Mouse (Mus musculus) bone marrow, adult 2 months (tissue): ENCODE data around the gene A030005K14Rik. TPM values are rescaled to one million over a fixed set of nuclear protein-coding genes. Genes with fewer than 3 reads are reported as not detected.

Source experiments
- H3K27ac ChIP-seq: fragments of 200-500 bp; 2 replicates; pipeline ENCODE4 v1.5.1; 2012; ENCODE audit warnings: low read depth, mild to moderate bottlenecking, control low read depth, inconsistent platforms, low read length; ENCODE audit not compliant: control insufficient read depth, poor library complexity, insufficient read depth
- H3K4me1 ChIP-seq: fragments of 200-500 bp; 2 replicates; pipeline ENCODE4 v1.6.1; 2011; ENCODE audit warnings: low read length; ENCODE audit not compliant: control insufficient read depth, insufficient read depth
- H3K4me3 ChIP-seq: fragments of 200-500 bp; replicated peaks from 2 replicates; pipeline ENCODE3; 2011; ENCODE audit warnings: mild to moderate bottlenecking, low read depth, low read length, control low read depth; ENCODE audit not compliant: control insufficient read depth
- CTCF ChIP-seq: fragments of 200-500 bp; IDR thresholded peaks from 2 replicates; pipeline ENCODE4 v1.5.1; 2011; ENCODE audit warnings: low read length, control low read depth; ENCODE audit not compliant: control insufficient read depth, insufficient read depth
- POLR2A ChIP-seq: fragments of 200-500 bp; IDR thresholded peaks from 2 replicates; pipeline ENCODE4 v1.6.1; 2011; ENCODE audit warnings: low read depth, mild to moderate bottlenecking, control low read depth, low read length, borderline replicate concordance; ENCODE audit not compliant: control insufficient read depth
- WGBS: fragments of 180-500 bp; shearing (Covaris S2); methylation state at CpG from one replicate; pipeline ENCODE4 v1.1.7; 2018; 5-methylcytosine and 5-hydroxymethylcytosine counted together
- polyA plus RNA-seq: library from polyadenylated mRNA; stranded (reverse); fragments of >200 nt; gene quantifications from 2 replicates; pipeline ENCODE4 v1.2.4, GENCODE M21; 2011; ENCODE audit warnings: low replicate concordance; ENCODE audit not compliant: missing spikeins, insufficient read depth, insufficient read length

A030005K14Rik gene
- polyA plus RNA-seq, 1 experiment, result not detected

DNA sequence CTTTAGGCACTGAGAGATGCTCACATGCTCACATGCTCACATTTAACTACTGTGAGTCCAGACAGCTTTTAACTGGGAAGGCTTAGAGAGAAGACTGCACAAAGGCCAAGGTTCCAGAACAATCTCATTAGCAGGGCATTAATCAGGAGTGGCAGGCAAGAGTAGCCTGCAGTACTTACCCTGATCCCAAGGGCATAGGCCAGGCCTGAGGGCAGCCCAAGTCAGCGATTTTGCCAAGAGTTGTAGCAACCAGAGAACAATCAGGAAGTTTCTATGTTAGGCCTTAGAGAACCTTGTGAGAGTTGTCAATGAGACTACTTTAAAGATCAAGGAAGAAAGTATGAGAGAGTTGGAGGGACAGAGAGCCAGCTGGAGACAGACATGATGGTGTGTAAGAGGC lies 697 bp downstream of the A030005K14Rik start:
- TF ChIP-seq CTCF (no peak), POLR2A (no peak)
- 76% methylated on average over 1 of the region's 1 CpGs for WGBS
- H3K4me3 ChIP-seq, result no peak overlapping the region
- no peaks in the 10 kb centered on the region for H3K4me1 ChIP-seq
- H3K27ac ChIP-seq, result no peak overlapping the region

DNA sequence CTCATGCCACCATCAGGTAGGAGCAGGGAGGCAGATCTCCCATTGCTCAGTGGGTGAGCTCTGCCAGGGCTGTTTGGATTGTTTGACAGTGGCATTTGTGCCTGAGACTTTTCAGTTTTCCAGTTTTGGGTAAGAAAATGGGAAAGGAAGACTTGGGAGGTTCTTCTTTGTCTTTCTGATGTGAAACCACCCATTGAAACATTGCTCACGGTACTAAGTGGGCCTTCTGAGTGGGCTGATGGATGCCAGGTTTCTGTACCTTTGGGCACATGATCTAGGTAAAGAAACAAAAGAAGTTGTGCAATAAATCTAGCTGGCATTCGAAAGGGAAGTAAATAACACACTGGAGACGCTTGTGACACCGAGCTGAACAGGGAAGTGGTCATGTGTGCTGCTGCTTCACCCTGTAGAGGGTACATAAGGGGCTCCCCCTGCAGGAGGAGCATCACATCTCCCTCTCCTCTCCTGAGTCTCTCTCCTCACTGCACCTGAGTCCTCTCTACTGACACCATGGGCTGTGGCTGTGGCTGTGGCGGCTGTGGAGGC lies 14.2 kb downstream of the A030005K14Rik start, which contains the start of gene Gm47969:
Gene Gm47969 (plus strand): TSS at position 51 of the 546 bp plus-strand sequence.
- H3K4me1 ChIP-seq, result no peaks in the 10 kb centered on the region
- no peak for TF ChIP-seq CTCF
- TF ChIP-seq POLR2A, result no peak
- no peak within 1 kb of the TSS for H3K27ac ChIP-seq
- H3K4me3 ChIP-seq, result no peak within 1 kb of the TSS
- 24% methylated on average over 5 of the region's 5 CpGs for WGBS

DNA sequence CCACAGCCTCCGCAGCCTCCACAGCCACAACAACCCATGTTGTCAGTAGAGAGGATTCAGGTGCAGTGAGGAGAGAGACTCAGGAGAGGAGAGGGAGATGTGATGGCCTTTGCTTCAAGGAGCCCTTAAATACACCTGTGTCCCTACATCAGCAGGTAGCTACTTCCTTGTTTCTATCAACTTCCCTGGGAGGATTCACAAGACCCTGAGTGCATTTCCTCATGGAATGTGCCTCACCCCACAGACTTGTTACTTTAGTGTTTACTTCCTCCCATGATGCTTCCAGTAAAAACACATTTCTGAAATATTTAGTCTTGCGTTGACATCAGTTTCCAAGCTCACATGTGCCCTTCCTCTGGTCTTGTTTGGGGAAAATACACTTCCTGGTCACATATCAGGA lies 16.8 kb downstream of the A030005K14Rik start, which contains the start of gene Krtap28-10:
Gene Krtap28-10 (minus strand): TSS at position 101 of the 400 bp plus-strand sequence.
- H3K4me3 ChIP-seq, result no peak within 1 kb of the TSS
- H3K4me1 ChIP-seq, result no peaks in the 10 kb centered on the region
- TF ChIP-seq CTCF (no peak), POLR2A (no peak)
- H3K27ac ChIP-seq, result no peak within 1 kb of the TSS
- 82% methylated on average over 2 of the region's 2 CpGs for WGBS

DNA sequence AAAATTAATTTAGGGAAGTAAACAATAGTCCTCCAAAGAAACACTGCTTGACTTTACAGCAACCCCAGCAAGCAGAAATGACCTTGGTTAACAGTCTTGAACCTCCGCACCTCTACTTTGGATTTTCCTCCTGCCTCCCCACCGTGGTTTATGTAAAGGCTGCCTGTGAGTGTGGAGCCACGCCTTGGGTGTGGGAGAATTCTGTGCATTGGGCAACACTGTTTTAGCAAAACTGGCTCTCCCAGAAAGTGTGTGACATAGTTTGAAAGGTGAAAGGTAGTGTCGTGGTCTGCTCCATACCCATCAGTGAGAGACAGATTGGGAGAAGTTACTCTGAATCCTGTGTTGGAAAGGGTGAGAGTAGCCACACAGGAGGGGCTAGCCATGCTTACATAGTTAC lies 20.1 kb downstream of the A030005K14Rik start:
- Histone ChIP-seq H3K27ac (no peak overlapping the region), H3K4me1 (no peaks in the 10 kb centered on the region), H3K4me3 (no peak overlapping the region)
- 64% methylated on average over 4 of the region's 4 CpGs for WGBS
- TF ChIP-seq POLR2A (no peak), CTCF (no peak)

DNA sequence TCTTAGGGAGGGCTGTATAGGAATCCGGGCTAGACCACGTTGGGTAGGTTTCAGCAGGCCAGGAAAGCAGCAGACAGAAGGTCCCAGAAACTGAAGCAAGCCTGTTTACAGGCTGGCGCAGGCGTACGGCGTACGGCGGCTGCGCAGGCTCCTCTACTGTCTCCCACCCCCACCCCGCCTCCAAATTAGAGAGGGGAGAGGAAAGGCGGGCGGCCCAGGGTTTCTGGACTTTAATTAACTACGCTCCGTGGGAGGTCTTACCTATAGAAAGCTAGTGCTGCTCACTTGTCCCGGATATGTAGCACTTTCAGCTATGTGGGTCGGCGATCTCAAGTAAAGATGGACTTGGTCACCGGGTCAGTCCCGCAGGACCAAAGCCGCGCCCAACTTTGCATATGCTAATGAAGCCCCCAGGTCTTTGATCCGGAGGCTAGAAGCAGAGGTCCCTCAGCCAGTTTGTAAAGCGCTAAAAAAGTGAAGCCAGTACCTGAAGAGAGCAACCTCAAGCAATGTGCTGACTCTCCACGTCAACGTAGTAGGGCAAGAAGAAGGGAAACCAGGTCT lies 21.0 kb downstream of the A030005K14Rik start, which contains the start of gene Slc19a3:
Gene Slc19a3 (minus strand): TSS at position 340 of the 564 bp plus-strand sequence.
- TF ChIP-seq CTCF (no peak), POLR2A (no peak)
- H3K4me3 ChIP-seq, result no peak within 1 kb of the TSS
- H3K4me1 ChIP-seq, result no peaks in the 10 kb centered on the region
- under 1% methylated on average over 25 of the region's 25 CpGs for whole genome bisulfite sequencing
- no peak within 1 kb of the TSS for H3K27ac ChIP-seq

DNA sequence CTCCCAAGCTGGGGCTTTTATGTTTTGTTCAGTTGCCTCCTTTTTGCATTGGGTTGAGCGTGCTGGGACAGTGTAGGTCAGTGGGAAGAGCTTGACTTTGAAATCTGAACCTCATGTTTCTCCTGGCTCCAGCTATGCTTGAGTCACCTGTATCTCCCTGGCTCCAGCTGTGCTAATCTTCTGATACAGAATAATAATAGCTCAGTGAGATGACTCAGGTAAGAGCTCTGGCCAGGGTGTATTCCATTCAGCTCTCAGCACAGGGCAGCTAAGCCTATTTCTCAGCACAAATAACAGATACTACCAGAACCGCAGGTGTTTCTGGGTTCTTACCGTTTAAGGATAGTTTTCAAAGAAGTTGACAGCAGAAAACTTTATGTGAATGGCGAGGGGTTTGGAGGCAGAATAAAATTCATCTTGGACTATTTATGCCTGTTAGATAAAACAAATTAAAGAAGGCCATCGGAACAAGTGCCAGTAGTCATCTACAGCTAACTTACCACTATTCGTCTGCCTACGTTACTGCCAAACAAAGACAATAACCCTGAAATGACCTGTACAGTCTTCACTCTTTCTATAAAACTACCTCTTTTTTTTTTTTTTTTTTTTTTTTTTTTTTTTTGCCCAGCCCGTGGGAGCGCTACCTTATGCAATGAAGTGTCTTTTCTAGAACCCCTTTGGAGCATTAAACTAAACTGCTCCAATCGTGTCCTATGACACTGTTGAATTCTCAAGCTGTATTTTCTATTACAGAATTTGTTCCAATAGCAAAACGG lies 22.1 kb downstream of the A030005K14Rik start:
- H3K4me3 ChIP-seq, result no peak overlapping the region
- TF ChIP-seq POLR2A (no peak), CTCF (no peak)
- 72% methylated on average over 11 of the region's 11 CpGs for WGBS
- H3K27ac ChIP-seq, result no peak overlapping the region
- H3K4me1 ChIP-seq, result no peaks in the 10 kb centered on the region

DNA sequence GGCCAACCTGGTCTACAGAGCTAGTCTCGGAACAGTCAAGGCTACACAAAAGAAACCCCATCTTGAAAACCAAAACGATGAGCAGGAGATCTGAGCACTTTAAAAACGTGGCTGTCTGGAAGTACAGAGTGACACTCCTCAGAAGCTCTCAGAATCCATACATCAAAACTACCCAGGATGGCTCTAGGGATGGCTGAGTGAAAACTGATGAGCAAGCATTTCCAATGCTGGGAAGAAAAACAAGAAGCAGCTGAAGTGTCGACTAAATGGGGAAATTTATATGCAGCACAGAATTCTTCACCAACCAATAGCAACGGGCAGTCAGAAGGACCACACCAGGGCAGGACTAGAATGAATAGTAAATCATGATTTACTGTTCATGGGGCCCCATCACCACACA lies 24.7 kb downstream of the A030005K14Rik start:
- Histone ChIP-seq H3K4me3 (no peak overlapping the region), H3K27ac (no peak overlapping the region), H3K4me1 (no peaks in the 10 kb centered on the region)
- TF ChIP-seq POLR2A, result no peak
- TF ChIP-seq CTCF, result no peak
- 72% methylated on average over 5 of the region's 5 CpGs for WGBS

DNA sequence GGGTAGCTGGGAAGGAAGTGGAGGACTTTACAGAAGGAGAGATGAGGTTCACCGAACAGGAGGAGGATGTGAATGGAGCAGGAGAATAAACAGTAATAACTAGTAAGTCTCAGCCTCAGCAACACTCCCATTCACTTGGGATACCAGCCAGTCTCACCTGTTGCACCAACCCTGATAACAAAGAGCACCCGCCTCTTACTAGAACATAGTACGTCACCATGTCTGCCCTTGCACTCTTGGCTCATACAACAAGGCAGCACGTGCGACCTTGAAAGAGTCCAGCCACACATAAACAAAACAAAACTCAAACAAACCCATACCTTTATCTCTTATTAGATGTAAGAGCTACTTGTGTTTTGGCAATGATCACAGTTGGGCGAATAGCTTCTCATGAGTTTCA lies 26.7 kb downstream of the A030005K14Rik start:
- no peak for TF ChIP-seq POLR2A
- TF ChIP-seq CTCF, result no peak
- Histone ChIP-seq H3K4me1 (no peaks in the 10 kb centered on the region), H3K4me3 (no peak overlapping the region), H3K27ac (no peak overlapping the region)
- 83% methylated on average over 6 of the region's 6 CpGs for WGBS
